Mouse (Mus musculus) Patski (cell line): ENCODE measurements at regions not wholly inside any gene's neighbourhood (a gene's known extent, or its start where the extent isn't known, plus 50 kb on each side); places are given as distances from the start of the nearest gene placed in this dataset.

Experiments used
- ATAC-seq: fragments of 100-300 bp; one replicate; pipeline ENCODE4 v1.8.0; 2021
- CTCF ChIA-PET: fragments of 350-600 bp; sonication (Branson Sonifier 250); formaldehyde crosslinking; loops from one replicate; lab custom pipeline; 2022; ENCODE audit warnings: inconsistent platforms; lab: Charles Lee
- POLR2A ChIA-PET: fragments of 350-600 bp; sonication (Branson Sonifier 250); formaldehyde crosslinking; loops from one replicate; lab custom pipeline; 2022; ENCODE audit warnings: antibody characterized with exemption, inconsistent platforms; lab: Charles Lee
- DNase-seq: peaks from one replicate; pipeline ENCODE4 v3.0.0-alpha.2; 2011; ENCODE audit warnings: low read depth, low spot score
- H3K27me3 ChIP-seq: fragments of 371-371 bp; one replicate; pipeline ENCODE4 v1.5.1; 2021
- CTCF ChIP-seq: fragments of 100-300 bp; IDR thresholded peaks from one replicate; pipeline ENCODE4 v1.5.1; 2021
- in situ Hi-C: fragments of 300-500 bp; cut with MboI; formaldehyde crosslinking; loops from 3 replicates; pipeline ENCODE4 v1.11.1; 2018; ENCODE audit warnings: low pct_unique_long_range_greater_than_20kb, mixed read lengths

GRCm38 (mm10) chr13:60044876-60045275 lies 132.3 kb downstream of the Gas1 start:
- CTCF ChIA-PET = interaction anchor here (1.4 kb wide), 1 partner anchor 25 kb away, joined by 3 read pairs; no protein-coding TSS in a partner anchor
- ATAC-seq = no peak
- DNase-seq = no peak
- POLR2A ChIA-PET = no interaction called here
- TF ChIP-seq CTCF = no peak
- in situ Hi-C loops = no loop called here
- H3K27me3 ChIP-seq = no peaks in the 10 kb centered on the region

GRCm38 (mm10) chr13:60042443-60042842 lies 134.7 kb downstream of the Gas1 start:
- in situ Hi-C loops = no loop called here
- ChIA-PET CTCF (interaction anchor here (1.6 to 1.8 kb wide), 2 partner anchors 12 to 52 kb away, joined by 3 read pairs; no protein-coding TSS in a partner anchor), POLR2A (no interaction called here)
- no peak for ATAC-seq
- no peak for DNase-seq
- H3K27me3 ChIP-seq = no peaks in the 10 kb centered on the region
- TF ChIP-seq CTCF = no peak

GRCm38 (mm10) chr13:60035536-60036130 lies 141.5 kb downstream of the Gas1 start:
- in situ Hi-C loops = no loop called here
- H3K27me3 ChIP-seq = no peaks in the 10 kb centered on the region
- TF ChIP-seq CTCF = no peak
- CTCF ChIA-PET = no interaction called here
- POLR2A ChIA-PET = interaction anchor here (0.8 kb wide), 1 partner anchor 140 kb away, joined by 3 read pairs; no protein-coding TSS in a partner anchor
- ATAC-seq = no peak
- no peak for DNase-seq

- TF ChIP-seq CTCF = no peak
- in situ Hi-C loops = no loop called here
- no peak for ATAC-seq
Measured at GRCm38 (mm10) chr13:60033116-60033515, 144.0 kb downstream of the Gas1 start.

GRCm38 (mm10) chr13:60032586-60032985 lies 144.6 kb downstream of the Gas1 start:
- ATAC-seq = no peak
- no peak for TF ChIP-seq CTCF
- H3K27me3 ChIP-seq = no peaks in the 10 kb centered on the region
- POLR2A ChIA-PET = no interaction called here
- in situ Hi-C loops = no loop called here
- CTCF ChIA-PET = interaction anchor here (1.6 kb wide), 1 partner anchor 14 kb away, joined by 10 read pairs; no protein-coding TSS in a partner anchor
- no peak for DNase-seq

More at GRCm38 (mm10) chr13:60033116-60033515, 144.0 kb downstream of the Gas1 start:
- ChIA-PET POLR2A (no interaction called here), CTCF (interaction anchor here (1.6 kb wide), 1 partner anchor 14 kb away, joined by 10 read pairs; no protein-coding TSS in a partner anchor)
- H3K27me3 ChIP-seq = no peaks in the 10 kb centered on the region
- DNase-seq = no peak

GRCm38 (mm10) chr13:60029591-60029990 lies 147.6 kb downstream of the Gas1 start:
- ATAC-seq (no peak), DNase-seq (no peak)
- POLR2A ChIA-PET = no interaction called here
- CTCF ChIA-PET = no interaction called here
- in situ Hi-C loops = no loop called here
- TF ChIP-seq CTCF = no peak
- H3K27me3 ChIP-seq = no peaks in the 10 kb centered on the region

GRCm38 (mm10) chr13:60020175-60020487 lies 157.0 kb downstream of the Gas1 start:
- CTCF ChIA-PET = interaction anchor here (1.0 kb wide), 3 partner anchors 24 to 75 kb away, joined by 3 read pairs; no protein-coding TSS in a partner anchor
- in situ Hi-C loops = no loop called here
- no peak for TF ChIP-seq CTCF
- ATAC-seq (peak; percentile 28), DNase-seq (no peak)
- POLR2A ChIA-PET = interaction anchor here (0.6 to 1.6 kb wide), 3 partner anchors 13 to 581 kb away, joined by 3 to 5 read pairs (median 4); no protein-coding TSS in a partner anchor
- H3K27me3 ChIP-seq = no peaks in the 10 kb centered on the region

GRCm38 (mm10) chr13:60019291-60020174 lies 157.6 kb downstream of the Gas1 start:
- H3K27me3 ChIP-seq = no peaks in the 10 kb centered on the region
- DNase-seq (peak; percentile 85), ATAC-seq (peak; percentile 97)
- TF ChIP-seq CTCF = peak; percentile 15
- in situ Hi-C loops = no loop called here
- ChIA-PET POLR2A (interaction anchor here (0.6 to 1.6 kb wide), 4 partner anchors 12 to 582 kb away, joined by 3 to 5 read pairs (median 4); no protein-coding TSS in a partner anchor), CTCF (interaction anchor here (1.0 kb wide), 3 partner anchors 25 to 74 kb away, joined by 3 read pairs; no protein-coding TSS in a partner anchor)

- POLR2A ChIA-PET = no interaction called here
- no peak for DNase-seq
- TF ChIP-seq CTCF = no peak
- CTCF ChIA-PET = no interaction called here
- H3K27me3 ChIP-seq = no peaks in the 10 kb centered on the region
- in situ Hi-C loops = no loop called here
- ATAC-seq = no peak
Measured at GRCm38 (mm10) chr13:60015854-60016366, 161.3 kb downstream of the Gas1 start.

GRCm38 (mm10) chr13:60012046-60012813 lies 164.9 kb downstream of the Gas1 start:
- DNase-seq = no peak

More at GRCm38 (mm10) chr13:60012046-60012813, 164.9 kb downstream of the Gas1 start:
- no peak for TF ChIP-seq CTCF
- ChIA-PET POLR2A (interaction anchor here (0.6 kb wide), 1 partner anchor 16 kb away, joined by 3 read pairs; no protein-coding TSS in a partner anchor), CTCF (interaction anchor here (1.7 to 2.5 kb wide), 2 partner anchors 15 to 18 kb away, joined by 7 to 8 read pairs; no protein-coding TSS in a partner anchor)
- no peak for ATAC-seq
- in situ Hi-C loops = no loop called here
- no peaks in the 10 kb centered on the region for H3K27me3 ChIP-seq
